Mouse (Mus musculus): Measurements from ENCODE around the gene Col4a2.

DNA sequence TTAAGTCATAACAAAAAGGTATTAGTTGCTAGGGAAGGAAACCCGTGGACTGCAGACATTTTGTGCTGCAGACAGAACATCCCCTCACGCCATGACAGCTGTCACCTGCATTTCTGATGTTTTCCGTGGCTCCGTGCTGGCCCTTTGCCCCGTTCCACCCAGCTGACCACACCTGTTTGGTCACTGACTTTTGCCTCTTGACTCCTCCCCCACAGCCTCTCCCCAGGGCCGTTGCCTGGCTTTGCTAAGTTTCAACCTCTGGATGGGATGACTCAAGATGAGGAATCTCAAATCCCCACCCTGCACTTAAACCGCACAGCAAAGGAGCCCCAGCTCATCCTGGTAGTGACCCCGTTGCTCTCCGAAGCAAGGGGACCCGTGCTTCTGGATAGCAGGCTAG is 33.6 kb downstream of the Col4a2 start:
- TF ChIP-seq CTCF (IDR thresholded peaks at IDR 0.05; ENCODE audit: low read depth) (no peak), EP300 (optimal IDR thresholded peaks at IDR 0.05) (no peak)
